Mouse (Mus musculus) hematopoietic stem cell, adult 5-6 weeks (primary cell): ENCODE data around the gene Tmem201. TPM values are rescaled to one million over a fixed set of nuclear protein-coding genes. Genes with fewer than 3 reads are reported as not detected.

Experiments used
- ATAC-seq, 2 experiments: fragments of 125-278 bp in 1 of 2; replicated peaks in 1 of 2; 2 replicates each; pipeline ENCODE4 v1.8.0; 2016 to 2017; ENCODE audit warnings: inconsistent platforms in 2 of 2, mild to moderate bottlenecking in 2 of 2, moderate number of reproducible peaks in 2 of 2, low read depth in 1 of 2, moderate TSS enrichment in 1 of 2; ENCODE audit not compliant: low FRiP score in 2 of 2, poor library complexity in 2 of 2, severe bottlenecking in 2 of 2, insufficient read depth in 1 of 2, low TSS enrichment in 1 of 2
- total RNA-seq: library from RNA; stranded (forward); fragments of 172-1452, 232-1000 nt; gene quantifications from 2 replicates; pipeline ENCODE4 v1.2.3, GENCODE M21; 2017

Gene Tmem201
- total RNA-seq, 1 experiment from 2014 or later, result 16.4 TPM

DNA sequence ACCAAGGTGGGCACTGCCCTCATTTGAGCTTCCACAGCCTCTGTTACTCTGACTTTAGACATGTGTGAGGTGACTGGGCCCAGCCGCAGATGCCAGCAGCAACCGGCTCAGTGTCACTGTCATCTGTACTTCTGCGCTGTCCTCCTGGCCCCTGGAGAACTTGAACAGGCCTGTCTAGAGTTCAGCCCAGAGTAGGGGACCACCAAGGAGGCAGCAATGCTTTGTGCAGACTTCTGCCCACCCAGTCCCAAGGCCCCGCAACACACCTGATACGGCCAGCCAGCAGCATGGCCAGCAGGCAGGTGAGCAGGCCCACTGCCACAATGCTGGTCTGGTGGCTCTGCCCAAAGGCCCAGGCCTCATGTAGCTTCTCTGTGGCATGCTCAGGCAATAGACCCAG is 10.2 kb downstream of the Tmem201 start:
- no peak for ATAC-seq

DNA sequence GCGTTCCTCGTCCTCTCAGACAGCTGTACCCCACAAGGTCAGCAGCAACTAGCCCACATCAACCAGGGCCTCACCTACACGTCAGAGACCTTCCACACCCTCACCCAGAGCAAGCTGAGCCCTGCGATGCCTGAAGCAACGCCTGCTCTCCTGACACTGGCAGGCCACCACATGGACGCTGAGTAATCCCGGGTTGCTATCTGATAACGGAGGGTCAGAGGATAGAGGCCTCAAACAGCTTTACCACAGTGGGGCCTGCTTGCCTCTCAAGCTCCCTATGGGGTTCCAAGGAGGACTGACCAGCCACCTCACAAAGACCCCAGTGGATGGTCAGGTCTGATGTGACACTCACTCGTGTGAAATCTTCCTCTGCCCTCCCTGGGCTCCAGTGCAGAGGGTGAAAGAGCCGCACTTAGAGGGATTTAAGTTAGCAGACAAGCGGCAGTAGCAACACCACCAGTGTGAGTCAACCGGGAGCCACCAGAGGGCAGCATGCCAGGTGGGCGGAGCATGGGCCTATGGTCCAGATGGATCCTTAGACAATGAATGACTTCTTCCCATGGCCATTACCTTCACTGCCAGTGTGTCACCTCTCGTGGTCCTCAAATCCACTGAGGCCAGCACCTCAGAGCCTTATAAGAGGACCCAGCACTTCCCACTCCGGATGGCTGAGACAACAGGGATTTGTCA is 12.0 kb downstream of the Tmem201 start:
- peak; percentile 34 to 47; a peak in 2 of 4 replicates for ATAC-seq

DNA sequence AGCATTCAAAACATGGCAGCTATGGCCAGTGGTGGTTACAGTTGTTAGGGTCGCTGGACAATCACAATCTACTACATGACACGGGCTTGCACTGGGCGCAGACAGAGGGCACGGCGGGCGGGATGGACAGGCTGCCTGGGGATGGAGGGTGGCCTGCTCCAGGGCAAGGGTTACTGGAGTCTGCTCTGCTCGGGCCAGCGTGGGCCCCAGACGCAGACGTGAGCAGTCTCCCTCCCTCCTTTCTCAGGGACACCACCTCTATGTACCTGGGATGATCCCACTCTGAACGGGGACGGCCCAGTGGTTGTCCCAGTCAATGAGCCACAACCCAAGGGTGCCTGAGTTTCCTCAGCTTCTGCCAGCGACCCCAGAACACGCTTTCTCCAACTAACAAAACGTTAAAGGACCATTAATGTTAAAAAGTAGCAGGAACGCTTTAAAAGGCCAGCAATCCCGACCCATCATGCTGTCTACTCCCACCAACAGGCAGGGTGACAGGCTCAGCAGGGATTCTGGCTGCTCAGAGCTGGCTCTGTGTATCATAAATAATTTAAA is 12.9 kb downstream of the Tmem201 start:
- no peak for ATAC-seq

DNA sequence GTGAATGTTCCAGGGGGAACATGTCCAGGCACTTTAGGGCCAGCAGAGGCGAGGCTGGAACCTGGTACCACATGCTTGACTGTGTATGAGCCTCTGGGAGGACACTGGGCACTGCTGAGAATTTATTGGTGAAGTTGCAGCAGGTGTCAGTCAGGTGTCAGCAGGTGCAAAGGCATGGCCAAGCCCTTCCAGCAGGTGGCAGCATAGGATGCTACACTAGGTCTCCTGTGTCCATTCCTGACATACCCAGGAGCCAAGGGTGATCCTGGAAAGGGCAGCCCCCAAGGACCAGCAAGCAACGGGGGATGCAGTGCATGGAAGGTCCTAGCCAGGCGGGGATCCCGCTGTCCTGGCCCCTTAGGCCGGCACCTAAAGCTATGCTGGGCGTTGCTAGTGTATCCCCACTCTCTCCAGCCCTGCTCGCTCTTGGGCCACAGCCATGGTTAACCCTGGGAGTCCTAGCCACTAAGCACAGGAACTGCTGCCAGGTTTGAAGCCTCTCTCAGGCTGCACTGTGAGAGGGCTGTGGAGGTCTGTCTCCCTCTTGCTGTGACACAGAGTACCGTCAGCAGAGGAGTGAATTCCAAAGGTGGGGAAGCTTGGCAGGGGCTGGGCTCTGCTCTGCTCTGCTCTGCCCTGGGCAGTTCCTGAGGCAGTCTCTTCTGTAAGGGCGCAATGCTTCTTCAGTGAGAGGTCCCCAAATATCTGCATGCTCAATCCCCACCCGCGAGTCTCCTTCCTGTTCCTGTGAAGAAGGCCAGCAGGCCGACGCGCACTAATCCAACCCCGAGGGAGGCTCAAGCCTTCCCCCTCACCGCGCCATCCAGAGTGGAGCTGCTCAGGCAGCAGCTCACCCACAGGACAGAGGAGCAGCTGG is 13.8 kb downstream of the Tmem201 start:
- ATAC-seq, result no peak

DNA sequence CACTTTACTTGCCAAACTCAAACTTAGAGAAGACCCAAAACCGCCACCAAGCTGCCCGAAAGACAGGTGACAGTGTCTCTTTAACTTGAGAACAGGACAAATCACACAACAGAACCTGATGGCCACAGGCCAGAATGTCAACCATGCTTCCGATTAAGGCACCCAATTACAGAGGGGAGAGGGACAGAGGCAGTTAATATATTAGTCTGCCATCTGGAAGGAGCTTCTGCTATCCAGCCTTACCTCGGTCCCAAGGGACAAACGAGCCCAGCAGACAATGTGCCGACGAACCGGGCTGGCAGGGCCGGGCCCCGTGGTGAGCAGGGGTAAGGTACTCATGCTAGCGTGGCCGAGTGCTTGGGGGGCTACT is 14.8 kb downstream of the Tmem201 start:
- ATAC-seq, result no peak

DNA sequence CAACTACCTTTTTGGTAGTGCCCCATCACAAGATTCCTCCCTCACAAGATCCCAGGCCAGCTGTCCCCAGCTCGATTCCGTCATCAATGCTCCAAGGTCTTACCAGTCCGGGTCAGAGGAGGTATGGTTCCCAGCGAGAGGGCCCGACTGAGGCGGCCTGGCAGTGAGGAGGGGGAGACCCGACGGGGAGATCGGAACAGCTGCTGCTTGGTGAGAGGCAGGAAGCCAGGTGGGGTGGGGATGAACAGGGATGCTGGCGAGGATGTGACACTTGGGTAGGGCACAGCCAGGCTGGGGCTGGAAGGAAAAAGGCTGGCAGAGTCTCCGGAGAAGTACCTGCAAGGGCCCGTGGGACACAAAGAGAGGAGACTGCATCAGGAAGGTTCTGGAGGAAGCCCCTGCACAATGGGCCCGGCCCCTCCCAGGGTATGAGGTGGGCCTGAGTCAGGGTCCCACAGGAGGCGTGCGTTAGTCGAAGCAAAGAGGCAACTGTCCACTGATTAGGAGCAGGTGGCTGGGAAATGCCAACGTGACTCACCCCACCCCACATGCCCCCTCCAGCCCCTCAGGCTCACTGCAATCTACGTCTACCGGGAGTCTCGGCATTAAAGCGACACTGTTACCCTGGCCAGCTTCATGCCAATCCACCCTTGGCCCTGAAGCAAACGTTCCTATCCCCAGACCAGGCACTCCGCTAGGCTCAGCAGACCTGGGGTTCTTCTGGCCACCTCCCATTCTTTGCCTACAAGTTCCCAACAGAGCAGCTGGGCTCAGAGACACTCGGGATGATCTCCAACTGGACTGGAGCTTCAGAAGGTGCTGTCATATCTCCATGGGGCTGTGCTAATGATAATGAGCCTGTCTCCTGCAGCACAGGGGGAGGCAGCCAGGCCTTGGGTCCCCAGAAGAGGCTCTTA is 15.5 kb downstream of the Tmem201 start:
- ATAC-seq, result no peak

DNA sequence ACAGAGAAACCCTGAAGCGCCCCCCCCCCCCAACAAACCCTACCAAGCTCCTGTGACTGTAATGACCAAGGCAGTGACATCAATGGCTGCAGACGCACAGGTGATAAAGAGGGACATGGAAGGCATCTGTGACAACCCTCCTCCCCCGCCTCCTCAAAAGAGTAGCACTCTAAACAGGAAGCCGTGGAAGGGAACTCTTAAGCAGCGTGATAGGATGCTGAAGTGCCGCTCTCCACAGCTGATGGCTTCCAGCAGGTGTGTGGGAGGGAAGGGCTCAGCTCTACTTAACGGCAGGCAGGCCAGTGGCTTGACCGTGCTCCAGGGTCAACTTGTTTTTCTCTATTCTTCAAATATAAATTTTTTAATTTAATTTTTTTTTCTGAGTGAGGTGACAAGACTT is 16.7 kb downstream of the Tmem201 start:
- ATAC-seq, result no peak

DNA sequence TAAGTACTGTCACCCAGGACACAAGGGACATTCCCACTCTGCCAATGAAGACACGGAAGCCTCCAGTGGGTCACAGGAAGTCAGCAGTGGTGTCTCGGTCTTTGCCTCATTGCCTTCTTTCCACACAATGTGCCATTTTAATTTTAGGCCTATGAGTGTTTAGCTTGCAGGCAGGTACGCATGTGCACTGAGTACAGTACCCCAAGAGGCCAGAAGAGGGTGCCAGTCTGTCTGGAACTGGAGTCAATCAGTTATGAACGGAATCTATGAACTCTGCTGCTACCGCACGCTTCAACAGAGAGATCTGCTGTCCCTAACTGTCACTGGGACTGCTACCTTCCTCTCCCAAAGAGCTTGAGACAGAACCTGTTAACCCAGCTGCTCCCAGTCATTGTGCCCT is 18.2 kb downstream of the Tmem201 start:
- 0 out of 4 replicates have a peak, but pooled peaks of 1 of the 2 experiments have one; percentile 18 for ATAC-seq

DNA sequence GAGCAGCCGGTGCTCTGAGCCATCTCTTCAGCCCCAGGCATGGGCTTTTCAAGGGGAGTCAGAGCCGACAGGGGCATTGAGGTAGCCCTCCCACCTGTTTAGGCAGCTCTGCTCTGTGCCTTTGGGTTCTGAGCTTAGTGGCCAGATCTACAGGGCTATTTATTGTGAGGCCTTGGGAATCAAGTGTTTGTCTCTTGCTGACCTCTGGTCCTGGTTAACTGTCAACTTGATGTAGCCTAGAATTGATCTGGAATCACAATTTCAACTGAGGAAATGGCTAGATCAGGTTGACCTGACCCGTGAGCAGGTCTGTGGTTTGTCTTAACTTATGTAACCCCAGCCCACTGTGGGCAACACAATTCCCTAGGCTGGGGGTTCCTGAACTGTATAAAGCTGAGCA is 23.3 kb downstream of the Tmem201 start:
- no peak for ATAC-seq

DNA sequence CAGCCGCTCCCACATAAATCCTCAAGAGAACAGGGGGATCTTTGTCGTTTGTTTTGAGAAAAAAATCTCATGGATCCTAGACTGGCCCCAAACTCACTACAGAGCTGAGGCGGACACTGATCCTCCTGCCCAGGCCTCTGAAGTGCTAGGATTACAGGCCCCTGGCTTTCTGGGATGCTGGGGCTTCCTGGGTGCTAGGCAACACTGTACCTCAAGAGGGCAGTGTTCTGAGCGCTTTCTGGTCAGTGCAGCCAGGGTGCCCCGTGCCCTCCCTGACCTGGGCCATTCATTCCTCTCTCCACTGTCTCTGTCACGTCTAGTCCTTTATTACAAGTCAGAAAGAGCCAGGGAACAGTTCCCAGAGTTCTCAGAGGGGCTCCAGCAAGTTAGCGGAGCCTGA is 25.9 kb downstream of the Tmem201 start:
- peak in 1 of 2 experiments; percentile 53; a peak in 2 of 4 replicates for ATAC-seq

DNA sequence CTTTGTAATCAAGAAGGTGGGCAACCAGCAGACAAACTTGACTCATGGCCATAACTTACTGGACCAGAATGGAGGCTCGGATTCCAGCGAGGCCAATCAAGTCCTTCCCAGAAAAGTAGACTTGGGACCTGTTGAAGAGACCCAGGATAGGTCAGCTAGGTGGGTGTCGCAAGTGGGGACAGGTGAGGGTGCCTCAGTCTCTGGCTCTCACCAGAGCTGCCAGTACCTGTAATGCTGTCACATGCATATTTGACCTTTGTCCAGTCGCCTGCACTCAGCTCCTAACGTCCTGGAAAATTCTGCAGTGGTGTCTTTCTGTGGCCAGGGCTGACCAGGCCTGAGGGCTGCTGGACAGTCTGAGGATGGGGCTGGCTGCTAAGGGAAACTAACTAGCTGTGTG is 26.4 kb downstream of the Tmem201 start:
- no peak for ATAC-seq

DNA sequence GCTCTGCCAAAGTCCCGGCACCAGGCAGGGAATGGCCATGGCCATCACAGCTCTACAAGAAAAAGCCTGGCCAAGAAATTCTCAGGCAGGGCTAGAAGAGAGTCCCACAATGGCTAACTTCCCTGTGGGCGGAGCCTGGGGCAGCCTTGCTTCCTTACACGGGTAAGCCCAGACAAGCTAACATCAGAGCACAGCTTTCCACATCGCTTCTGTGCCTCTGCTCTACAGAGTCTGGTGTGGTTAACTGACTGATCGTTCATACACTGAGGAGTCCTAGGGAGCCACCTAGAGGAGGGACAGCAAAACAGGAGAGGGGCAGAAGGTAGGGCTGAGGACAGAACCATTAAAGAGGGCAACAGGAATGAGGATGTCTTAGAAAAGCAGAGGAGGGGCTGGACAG is 27.3 kb downstream of the Tmem201 start:
- peak; percentile 100 for ATAC-seq

DNA sequence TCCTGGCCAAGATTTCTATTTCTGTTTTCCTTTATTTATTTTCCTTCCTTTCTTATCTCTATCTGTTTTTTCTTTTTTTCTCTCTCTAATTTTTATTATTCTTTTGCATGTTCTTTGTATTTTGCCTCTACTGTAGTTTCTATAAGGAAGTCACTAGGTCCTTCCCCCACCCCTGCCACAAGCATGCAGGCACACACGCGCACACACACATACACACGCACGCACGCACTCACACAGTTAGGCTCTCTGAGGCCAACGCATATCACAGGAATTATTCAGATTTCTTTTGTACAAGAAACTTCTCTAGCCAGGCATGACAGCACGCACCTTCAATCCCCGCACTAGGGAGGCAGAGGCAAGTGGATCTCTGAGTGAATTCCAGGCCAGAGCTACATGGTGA is 31.9 kb downstream of the Tmem201 start:
- no peak for ATAC-seq

DNA sequence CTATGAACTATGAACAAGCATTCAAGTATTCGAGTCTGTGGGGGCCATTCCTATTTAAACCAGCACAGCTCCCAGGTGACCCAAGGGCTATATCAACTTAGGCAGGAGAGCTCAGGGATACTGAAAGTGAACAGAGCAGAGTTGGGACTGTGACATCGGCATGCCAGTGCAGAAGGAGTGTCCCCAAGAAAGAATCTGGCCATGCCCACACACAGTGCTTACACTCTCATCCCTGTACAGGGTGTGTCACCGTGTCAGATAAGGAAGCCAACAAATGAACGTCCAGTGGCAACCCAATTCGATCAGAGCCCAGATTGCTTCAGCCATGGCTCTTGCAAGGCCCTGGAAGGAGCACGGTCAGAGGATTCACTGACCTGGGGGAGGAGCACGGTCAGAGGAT is 32.5 kb downstream of the Tmem201 start:
- no peak for ATAC-seq

DNA sequence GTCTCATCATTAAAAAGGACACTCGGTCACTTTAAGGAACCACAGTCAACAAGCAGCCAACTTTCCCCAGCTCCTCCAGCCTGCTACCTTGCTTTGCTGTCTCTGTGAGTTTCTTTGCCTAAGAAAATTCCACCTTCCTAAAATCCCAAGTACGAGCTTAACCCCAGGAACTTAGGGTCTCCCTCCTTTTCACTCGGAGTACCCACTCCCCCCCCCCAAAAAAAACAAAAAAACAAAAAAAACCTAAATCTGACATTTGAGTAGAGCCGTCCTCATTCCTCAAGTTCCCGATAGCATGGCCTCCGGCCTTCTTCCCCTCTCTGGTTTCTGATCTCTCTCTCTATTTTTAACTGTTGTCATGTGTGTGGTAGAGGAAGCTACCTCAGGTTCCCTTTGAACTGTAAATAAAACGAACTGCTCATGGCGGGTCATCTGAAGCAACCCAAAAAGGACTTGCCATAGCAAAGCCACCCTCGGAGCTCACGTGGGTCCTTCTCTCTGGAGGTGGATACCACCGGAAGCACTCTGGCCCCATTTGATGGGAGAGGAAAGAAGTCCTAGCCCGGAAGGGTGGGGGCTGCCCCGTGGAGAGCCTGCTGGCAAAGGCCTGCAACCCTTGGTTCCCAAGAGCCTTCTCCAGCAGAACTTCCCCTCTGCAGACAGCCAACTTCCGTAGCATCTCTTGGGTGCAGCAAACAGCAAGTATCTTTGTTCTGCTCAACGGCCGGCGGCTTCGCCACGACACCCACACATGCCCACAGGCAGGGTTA is 35.4 kb downstream of the Tmem201 start, which contains the start of gene Pik3cd:
Pik3cd (minus strand) TSS at position 362 of the 770 bp plus-strand sequence.
- ATAC-seq, result peak; percentile 50 to 53

DNA sequence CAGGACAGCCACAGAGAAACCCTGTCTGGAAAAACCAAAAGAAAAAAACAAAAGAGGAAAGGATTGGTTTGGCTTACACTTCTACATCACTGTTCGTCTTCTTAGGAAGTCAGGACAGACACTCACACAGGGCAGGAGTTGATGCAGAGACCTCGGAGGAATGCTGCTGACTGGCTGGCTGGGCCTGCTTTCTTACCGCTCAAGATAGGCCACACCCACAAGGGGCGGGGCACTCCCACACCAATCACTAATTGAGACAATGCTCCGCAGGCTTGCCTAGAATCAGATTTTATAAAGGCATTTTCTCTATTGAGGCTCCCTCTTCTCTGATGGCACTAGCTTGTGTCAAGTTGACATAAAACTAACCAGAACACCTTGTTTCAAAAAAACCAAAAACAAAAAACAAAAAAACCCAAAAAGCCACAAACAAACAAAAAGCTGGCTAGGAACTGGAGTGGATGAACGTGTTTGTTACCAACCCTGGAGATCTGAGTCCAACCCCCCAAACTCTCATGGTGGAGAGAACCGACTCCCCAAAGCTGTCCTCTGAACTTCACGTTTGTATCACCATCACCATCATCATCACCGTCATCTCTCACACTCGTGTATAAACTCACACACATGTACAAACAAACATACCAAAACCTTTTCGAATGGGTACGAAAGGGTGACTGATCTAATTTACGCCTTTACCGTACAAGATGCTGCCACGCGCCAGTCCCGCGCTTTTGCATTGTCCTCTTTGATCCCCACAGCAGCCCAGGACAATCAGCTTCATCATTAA is 36.2 kb downstream of the Tmem201 start:
- peak; percentile 21 to 34; a peak in 3 of 4 replicates for ATAC-seq
